In genomic region chr13:32179906-32180305, GRCm38 (mm10) we compare ENCODE assay signal across 9 mouse cellular contexts.
DNase-seq lines count a peak whose midpoint lies in the region; ATAC-seq lines count a peak whose summit lies in the region.
"Had no signal": no experiment of that assay in that cellular context is flagged by ENCODE, and none has a peak within 500 bp of the region (broad histone marks: within the 10 kb centered on the region; RNA-seq: fewer than 3 reads in every experiment).

No protein-coding gene starts in this region.

- peak; percentile 51; the same call in 1 of the 2 replicates for ATAC-seq in heart, embryonic 13.5 days (ENCODE audit: extremely low read depth, insufficient number of reproducible peaks, low FRiP score, low TSS enrichment)
- no peak for ATAC-seq in limb, embryonic 11.5 days (ENCODE audit: insufficient number of reproducible peaks, low FRiP score, low TSS enrichment, low read depth)
- peak; percentile 61; the same call in 1 of the 2 replicates for ATAC-seq in neural tube, embryonic 13.5 days (ENCODE audit: low read depth)
- no peak for ATAC-seq in inflammation-experienced regulatory T-cells, adult 6 months

- peak; percentile 27 to 32 for DNase-seq in right cerebral cortex, postnatal 10 days (ENCODE audit: low spot score in 2 of 2)
- DNase-seq in right cerebral cortex, postnatal 4 days, result no peak
- DNase-seq in limb, embryonic 11.5 days (ENCODE audit: low spot score), result peak; percentile 53
- no peak for DNase-seq in urinary bladder, adult 2 months (ENCODE audit: low spot score)
- DNase-seq in layer of hippocampus, adult 8-10 months (ENCODE audit: low spot score in 2 of 2), result no peak

- H3K9ac ChIP-seq in heart, embryonic 13.5 days, result no peak overlapping the region
- H3K9ac ChIP-seq in limb, embryonic 11.5 days (ENCODE audit: low read length), result no peak overlapping the region
- H3K9ac ChIP-seq in neural tube, embryonic 13.5 days, result no peak overlapping the region
- H3K9ac ChIP-seq: liver, embryonic 14.5 days had no signal

- H3K4me1 ChIP-seq in heart, embryonic 13.5 days, result peaks cover 12% of the 10 kb centered on the region
- no peaks in the 10 kb centered on the region for H3K4me1 ChIP-seq in limb, embryonic 11.5 days (ENCODE audit: control insufficient read depth, insufficient read depth, low read length)
- H3K4me1 ChIP-seq in neural tube, embryonic 13.5 days (replicated peaks), result peaks cover 6% of the 10 kb centered on the region; the same call in 1 of the 2 replicates

- no peak overlapping the region for H3K4me3 ChIP-seq in heart, embryonic 13.5 days
- H3K4me3 ChIP-seq in limb, embryonic 11.5 days (ENCODE audit: low read depth, low read length), result no peak overlapping the region
- H3K4me3 ChIP-seq in neural tube, embryonic 13.5 days, result no peak overlapping the region

- H3K36me3 ChIP-seq in heart, embryonic 13.5 days, result no peaks in the 10 kb centered on the region
- H3K36me3 ChIP-seq in limb, embryonic 11.5 days (ENCODE audit: control insufficient read depth, insufficient read depth, low read length), result no peaks in the 10 kb centered on the region
- no peaks in the 10 kb centered on the region for H3K36me3 ChIP-seq in neural tube, embryonic 13.5 days

- WGBS in heart, embryonic 13.5 days, result 2% methylated on average over 3 of the region's 3 CpGs
- WGBS in limb, embryonic 11.5 days, result 32% methylated on average over 3 of the region's 3 CpGs
- 18% methylated on average over 3 of the region's 3 CpGs for WGBS in neural tube, embryonic 13.5 days

- peak overlapping the region; percentile 8; the same call in 1 of the 2 replicates for H3K27ac ChIP-seq in heart, embryonic 13.5 days (replicated peaks)
- H3K27ac ChIP-seq in limb, embryonic 11.5 days (replicated peaks; ENCODE audit: low read depth, low read length), result no peak overlapping the region
- H3K27ac ChIP-seq in neural tube, embryonic 13.5 days (replicated peaks), result no peak overlapping the region
- H3K27ac ChIP-seq: liver, embryonic 14.5 days had no signal

- H3K9me3 ChIP-seq in heart, embryonic 13.5 days, result no peaks in the 10 kb centered on the region
- H3K9me3 ChIP-seq in limb, embryonic 11.5 days (ENCODE audit: control insufficient read depth, low read length), result no peaks in the 10 kb centered on the region
- no peaks in the 10 kb centered on the region for H3K9me3 ChIP-seq in neural tube, embryonic 13.5 days

- no peak overlapping the region for H3K4me2 ChIP-seq in heart, embryonic 13.5 days
- H3K4me2 ChIP-seq in limb, embryonic 11.5 days (ENCODE audit: low read depth, severe bottlenecking), result no peak overlapping the region
- no peak overlapping the region for H3K4me2 ChIP-seq in neural tube, embryonic 13.5 days

- H3K27me3 ChIP-seq in heart, embryonic 13.5 days (replicated peaks), result no peaks in the 10 kb centered on the region
- H3K27me3 ChIP-seq in limb, embryonic 11.5 days (ENCODE audit: control insufficient read depth, insufficient read depth, low read length), result no peaks in the 10 kb centered on the region
- no peaks in the 10 kb centered on the region for H3K27me3 ChIP-seq in neural tube, embryonic 13.5 days

Comparison
In these comparisons a context has a peak if more than half of its experiments do, and no peak if none do; other contexts are left out.
1. DNase-seq: peak in right cerebral cortex, postnatal 10 days (2 of 2) and limb, embryonic 11.5 days (single experiment); none in right cerebral cortex, postnatal 4 days (single experiment), urinary bladder, adult 2 months (single experiment) and layer of hippocampus, adult 8-10 months (0 of 2).
2. ATAC-seq: peak in heart, embryonic 13.5 days (single experiment) and neural tube, embryonic 13.5 days (single experiment); none in limb, embryonic 11.5 days (single experiment) and inflammation-experienced regulatory T-cells, adult 6 months (single experiment).